Mouse (Mus musculus): Measurements from ENCODE around the gene Pqbp1.
"Not testable (repeated sequence)": the region's sequence is repeated elsewhere in the genome, so short reads cannot be mapped to it uniquely, and the experiment has no call there.

The Pqbp1 gene

GRCm38 (mm10) chrX:7898880-7899874 is at the start of gene Pqbp1, which contains the start of gene Timm17b:
TSS of gene Pqbp1 (minus strand) at chrX:7899269.
TSS of gene Timm17b (plus strand) at chrX:7899357.
- DNase-seq (ENCODE audit: low spot score), result peak; percentile 84

DNA sequence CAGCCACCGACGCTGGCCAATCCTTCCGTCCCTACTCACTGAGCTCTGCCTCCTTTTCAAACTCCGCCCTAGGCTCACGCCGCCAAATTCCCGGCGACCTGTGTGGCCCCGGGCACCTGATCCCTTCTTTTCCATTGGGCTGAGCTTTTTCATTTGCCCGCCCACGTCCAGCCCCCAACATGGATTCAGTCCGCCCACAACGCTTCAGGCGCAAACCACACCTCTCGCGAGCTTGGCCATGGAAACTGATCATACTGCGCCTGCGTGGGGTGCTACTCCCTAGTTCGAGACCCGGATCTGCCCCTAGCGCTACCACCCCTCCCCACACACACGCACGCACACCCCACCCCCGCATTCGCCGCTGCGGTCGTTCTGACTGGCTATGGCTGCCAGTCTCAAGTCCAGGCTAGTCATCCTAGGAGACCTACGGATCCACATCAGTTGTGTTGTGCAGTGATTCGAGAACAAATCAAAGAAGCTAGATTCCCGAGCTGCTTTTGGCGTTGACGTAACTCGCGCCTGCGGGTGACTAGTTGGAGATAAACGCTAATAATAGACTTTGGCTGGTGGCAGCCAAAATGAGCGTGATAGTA is 48.9 kb upstream of the Pqbp1 start:
- DNase-seq (ENCODE audit: low spot score), result peak; percentile 90

- peak; percentile 61 for DNase-seq (ENCODE audit: low spot score)
Observed at GRCm38 (mm10) chrX:7947108-7947899, 48.2 kb upstream of the Pqbp1 start, which contains the start of gene Hdac6. TSS of gene Hdac6 (minus strand) at chrX:7947889.

DNA sequence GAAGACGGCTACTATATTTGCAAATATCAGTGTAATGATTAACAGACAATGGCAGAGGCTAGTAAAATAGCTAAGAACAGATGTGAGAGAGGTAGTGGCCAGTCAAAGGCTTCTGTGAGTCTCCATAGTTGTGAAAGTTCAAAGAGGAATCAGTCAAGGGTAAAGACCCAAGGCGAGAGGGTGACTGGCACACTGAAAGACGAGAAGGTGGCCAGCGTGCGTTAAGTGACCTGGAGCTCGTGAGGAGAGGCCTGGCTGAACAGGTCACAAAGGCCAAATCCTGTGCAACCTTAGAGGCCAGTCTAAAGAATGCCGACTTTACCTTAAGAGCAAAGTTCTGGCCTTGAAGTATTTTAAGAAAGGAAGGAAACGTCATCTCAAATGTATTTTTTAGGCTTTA is 46.5 kb upstream of the Pqbp1 start:
- DNase-seq (ENCODE audit: low spot score), result no peak

DNA sequence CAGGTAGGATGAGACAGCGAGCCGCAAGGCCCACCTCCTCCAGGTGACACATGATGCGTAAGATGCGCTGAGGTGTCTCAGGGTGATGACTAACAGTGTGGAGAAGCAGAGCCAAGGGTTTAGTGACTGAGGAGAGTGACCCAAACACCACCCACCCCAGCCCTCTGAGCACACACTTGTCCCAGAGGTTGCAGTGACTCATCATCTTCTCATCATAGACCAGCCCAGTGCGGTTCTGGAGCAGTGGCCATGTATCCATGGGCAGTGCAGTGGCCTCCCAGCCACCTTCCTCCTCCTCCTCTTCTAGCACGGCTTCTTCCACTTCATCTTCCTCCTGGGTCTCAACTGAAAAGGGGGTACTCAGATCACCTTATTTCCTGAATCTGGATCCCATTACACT is 38.6 kb upstream of the Pqbp1 start:
- no peak for DNase-seq (ENCODE audit: low spot score)

GRCm38 (mm10) chrX:7936874-7937273 is 37.8 kb upstream of the Pqbp1 start:
- no peak for DNase-seq (ENCODE audit: low spot score)

- no peak for DNase-seq (ENCODE audit: low spot score)
Observed at GRCm38 (mm10) chrX:7928270-7928790, 29.3 kb upstream of the Pqbp1 start, which contains the start of gene Eras. TSS of gene Eras (minus strand) at chrX:7928607.

DNA sequence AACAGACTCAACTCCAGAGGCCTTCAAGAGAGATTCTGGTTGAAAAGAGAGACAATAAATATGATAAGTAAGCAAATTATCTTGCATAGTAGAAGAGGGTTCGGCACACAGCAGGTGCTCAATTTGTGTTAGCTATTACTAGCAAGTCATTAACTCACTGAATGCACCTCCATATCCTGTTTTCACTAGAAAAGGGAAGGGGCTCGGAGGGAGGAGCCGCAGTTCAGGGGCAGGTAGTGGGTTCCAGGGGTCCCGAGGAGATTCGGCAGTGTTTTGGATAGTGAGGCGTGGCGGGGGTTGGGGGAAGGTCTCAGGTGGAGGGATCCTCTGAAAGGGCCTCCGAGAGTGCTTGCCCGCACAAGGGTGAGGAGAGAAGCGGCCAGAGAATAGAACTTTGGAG is 28.0 kb upstream of the Pqbp1 start:
- no peak for DNase-seq (ENCODE audit: low spot score)

DNA sequence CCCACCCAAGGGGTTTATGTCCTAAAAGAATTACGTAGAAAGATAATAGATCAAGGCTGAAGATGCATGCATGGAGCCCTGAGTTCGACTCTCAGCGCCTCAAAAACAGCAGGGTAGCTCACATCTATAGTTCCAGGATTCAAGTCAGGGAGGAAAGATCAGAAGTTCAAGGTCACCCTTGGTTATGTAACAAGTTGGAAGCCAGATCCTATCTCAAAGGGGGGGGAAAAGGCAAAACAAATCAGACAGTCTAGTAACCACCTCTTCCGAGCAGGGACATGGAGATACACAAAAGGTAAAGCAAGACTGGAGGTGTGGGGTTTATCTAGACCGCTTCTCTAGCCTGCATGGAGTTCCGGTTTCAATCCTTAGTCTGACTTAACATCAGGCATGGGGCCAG is 27.2 kb upstream of the Pqbp1 start:
- no peak for DNase-seq (ENCODE audit: low spot score)

DNA sequence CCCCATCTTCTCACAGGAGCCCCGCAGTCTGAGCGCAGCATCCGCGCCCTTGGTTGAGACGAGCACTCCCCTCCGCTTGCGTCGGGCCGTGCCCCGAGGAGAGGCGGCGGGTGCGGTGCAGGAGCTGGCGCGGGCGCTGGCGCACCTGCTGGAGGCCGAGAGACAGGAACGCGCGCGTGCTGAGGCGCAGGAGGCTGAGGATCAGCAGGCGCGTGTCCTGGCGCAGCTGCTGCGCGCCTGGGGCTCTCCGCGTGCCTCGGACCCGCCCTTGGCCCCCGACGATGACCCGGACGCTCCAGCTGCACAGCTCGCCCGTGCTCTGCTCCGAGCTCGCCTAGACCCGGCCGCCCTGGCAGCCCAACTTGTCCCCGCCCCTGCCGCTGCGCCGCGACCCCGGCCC is 23.0 kb upstream of the Pqbp1 start:
- peak; percentile 42 for DNase-seq (ENCODE audit: low spot score)

DNA sequence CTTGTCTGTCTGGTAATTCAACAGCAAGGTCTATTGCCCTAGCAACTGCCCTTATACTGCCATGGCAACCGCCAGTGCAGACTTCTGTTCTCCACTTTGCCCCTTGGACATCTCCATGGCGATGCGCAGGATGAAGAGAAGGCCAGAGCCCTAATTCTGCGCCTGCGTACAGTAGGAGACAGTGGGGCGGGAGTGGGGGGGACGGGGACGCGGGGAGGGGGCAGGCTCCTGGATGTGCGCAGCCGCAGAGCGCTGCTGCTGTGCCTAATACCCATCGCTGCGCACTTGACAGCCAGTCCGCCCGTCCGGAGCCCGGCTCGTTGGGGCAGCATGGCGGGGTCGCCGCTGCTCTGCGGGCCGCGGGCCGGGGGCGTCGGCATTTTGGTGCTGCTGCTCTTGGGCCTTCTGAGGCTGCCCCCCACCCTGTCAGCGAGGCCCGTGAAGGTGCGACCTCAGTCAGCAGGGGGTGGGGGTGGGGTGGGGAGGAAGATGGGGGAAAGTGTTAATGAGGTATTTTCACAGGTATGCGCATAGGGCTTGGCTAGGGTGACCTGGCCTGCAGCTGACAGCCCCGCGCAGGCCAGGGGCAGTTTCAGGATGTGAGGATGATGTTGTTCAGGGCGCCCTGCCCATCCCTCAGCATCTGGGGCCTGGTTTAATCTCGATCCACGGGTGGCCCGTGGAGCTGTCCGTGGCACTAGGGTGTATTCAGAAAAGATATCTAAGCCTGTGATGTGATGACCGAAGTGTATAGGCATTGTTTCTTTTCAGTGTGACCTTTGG is 20.7 kb upstream of the Pqbp1 start, which contains the start of gene Pcsk1n:
Gene Pcsk1n (plus strand): TSS at position 222 of the 783 bp plus-strand sequence.
- DNase-seq (ENCODE audit: low spot score), result no peak

DNA sequence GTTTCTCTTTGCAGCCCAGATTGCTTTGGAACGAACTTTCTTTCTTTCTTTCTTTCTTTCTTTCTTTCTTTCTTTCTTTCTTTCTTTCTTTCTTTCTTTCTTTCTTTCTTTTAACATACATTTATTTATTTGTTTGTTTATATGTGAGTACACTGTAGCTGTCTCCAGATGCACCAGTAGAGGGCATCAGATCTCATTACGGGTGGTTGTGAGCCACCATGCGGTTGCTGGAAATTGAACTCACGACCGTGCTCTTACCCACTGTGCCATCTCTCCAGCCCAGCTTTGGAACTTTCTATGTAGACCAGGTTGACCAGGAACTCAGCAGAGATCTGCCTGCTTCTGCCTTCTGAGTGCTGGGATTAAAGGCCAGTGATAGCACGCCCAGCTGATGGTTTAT is 18.9 kb upstream of the Pqbp1 start:
- not testable (repeated sequence) for DNase-seq (ENCODE audit: low spot score)

DNA sequence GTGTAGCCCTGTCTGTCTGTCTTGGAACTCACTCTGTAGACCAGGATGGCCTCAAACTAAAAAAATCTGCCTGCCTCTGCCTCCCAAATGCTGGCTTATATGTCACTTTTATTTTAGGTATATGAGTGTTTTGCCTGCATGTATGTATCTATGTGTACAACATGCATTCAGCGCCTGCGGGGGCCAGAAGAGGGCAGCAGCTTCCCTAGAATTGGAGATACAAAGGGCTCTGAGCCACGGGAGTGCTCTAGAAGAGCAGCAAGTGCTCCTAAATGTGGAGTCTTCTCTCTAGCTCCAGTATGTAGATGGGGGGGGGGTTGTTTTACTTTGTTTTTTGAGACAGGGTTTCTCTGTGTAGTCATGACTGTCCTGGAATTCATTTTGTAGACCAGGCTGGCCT is 16.6 kb upstream of the Pqbp1 start:
- not testable (repeated sequence) for DNase-seq (ENCODE audit: low spot score)

- no peak for DNase-seq (ENCODE audit: low spot score)
Observed at GRCm38 (mm10) chrX:7910473-7910872, 11.4 kb upstream of the Pqbp1 start.

GRCm38 (mm10) chrX:7909242-7909641 is 10.2 kb upstream of the Pqbp1 start, which contains the start of gene Gm10490:
TSS of gene Gm10490 (plus strand) at chrX:7909542.
- not testable (repeated sequence) for DNase-seq (ENCODE audit: low spot score)

DNA sequence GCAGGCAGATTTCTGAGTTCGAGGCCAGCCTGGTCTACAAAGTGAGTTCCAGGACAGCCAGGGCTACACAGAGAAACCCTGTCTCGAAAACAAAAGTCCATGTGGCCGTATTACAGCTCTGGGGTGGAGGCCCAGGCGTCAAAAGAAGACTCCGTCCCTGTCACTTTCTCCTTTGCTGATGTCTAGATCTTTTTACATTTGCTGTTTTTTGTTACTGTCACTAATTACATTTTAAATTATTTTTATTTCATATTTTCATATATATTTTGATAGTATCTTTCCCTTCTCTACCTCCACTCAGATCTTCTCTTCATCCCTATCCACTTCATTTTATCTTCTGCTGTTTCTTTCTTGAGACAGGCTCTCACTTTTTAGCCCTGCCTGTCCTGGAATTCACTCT is 8.7 kb upstream of the Pqbp1 start, which contains the start of gene Gm10491:
Gene Gm10491 (minus strand): TSS at position 101 of the 400 bp plus-strand sequence.
- no peak for DNase-seq (ENCODE audit: low spot score)

DNA sequence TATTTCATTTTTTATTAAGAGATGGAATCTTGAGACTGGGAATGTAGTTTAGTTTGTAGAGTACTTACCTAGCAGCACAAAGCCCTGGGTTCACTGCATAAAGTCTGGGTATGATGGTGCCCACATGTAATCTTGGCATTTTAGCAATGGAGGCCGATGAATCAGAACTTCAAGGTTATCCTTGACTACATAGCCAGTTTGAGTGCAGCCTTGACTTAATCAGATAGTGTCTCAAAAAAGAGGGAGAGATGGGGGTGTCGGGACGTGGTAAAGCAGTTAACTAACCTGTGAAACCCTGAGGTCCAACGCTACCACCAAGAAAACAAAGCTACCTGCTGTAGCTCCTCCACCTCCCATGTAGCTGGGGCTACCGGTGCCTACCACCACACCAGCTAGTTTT is 5.4 kb upstream of the Pqbp1 start:
- no peak for DNase-seq (ENCODE audit: low spot score)

DNA sequence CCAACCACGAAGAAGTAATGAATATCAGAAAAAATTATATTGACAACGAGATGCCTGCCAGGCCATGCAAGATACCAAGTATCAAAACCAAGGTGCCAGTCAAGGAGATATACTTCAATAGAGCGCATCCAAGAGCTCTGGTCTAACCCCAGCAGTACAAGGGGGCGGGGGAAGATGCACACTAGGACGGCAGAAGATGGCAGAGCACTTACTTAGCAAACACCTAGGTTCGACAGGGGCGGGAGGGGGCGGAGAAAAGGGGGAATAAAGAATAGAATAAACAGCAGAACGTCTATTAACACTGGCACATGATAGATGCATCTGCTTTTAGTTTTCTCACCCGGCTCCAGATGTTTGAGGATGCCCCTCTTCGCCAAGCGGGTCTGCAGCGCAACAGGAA is 858 bp downstream of the Pqbp1 start:
- DNase-seq (ENCODE audit: low spot score), result no peak

DNA sequence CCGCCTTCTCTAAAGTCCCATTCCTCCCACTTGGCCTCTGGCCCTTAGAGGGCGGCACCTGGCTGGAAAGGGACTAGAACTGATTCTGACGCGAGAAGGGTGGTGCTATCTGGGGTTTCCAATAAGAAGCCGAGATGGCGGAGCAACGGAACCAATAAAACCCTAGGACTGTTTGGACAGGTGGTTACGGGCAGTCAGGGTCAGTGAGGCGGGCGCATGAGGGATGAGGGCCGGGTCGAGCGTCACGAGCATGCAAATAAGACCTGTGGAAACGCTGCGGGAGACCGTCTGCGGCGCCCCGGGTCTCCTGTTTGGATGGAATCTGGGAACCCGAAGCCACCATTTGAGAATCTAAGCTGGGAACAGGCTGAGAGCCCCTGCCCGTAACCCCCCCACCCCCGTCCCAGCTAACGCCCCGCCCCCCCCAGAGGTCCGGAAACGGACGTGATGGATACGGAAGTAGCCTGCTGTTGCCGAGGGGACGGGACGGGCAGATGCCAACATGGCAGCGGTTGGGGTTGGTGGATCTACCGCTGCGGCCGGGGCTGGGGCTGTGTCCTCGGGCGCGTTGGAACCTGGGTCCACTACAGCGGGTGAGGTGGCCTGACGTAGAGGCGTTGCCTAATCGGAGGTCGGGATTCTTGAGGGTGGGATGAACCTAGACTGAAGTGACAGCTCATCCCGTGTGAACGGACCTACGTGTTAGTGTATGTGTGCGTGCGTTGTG is 15.1 kb downstream of the Pqbp1 start, which contains the start of gene Slc35a2:
Gene Slc35a2 (plus strand): TSS at position 188 of the 727 bp plus-strand sequence.
- peak; percentile 85 for DNase-seq (ENCODE audit: low spot score)

- DNase-seq (ENCODE audit: low spot score), result peak; percentile 60
Observed at GRCm38 (mm10) chrX:7879819-7880218, 19.2 kb downstream of the Pqbp1 start.

Data from testis, postnatal 10 days (tissue).